Mouse (Mus musculus) E14TG2a.4 (cell line): ENCODE results near the gene Inka1.

ENCODE experiments used
- CTCF ChIP-seq: conservative IDR thresholded peaks from 2 replicates; pipeline ENCODE4 v1.5.1; 2014; ENCODE audit warnings: low read length
- NANOG ChIP-seq: IDR thresholded peaks from 2 replicates; pipeline ENCODE4 v1.6.1; 2014; ENCODE audit warnings: borderline replicate concordance, low read length, mixed read lengths
- POU5F1 ChIP-seq: IDR thresholded peaks from 2 replicates; pipeline ENCODE4 v1.6.1; 2014; ENCODE audit warnings: low read length, borderline replicate concordance

- TF ChIP-seq CTCF (no peak), POU5F1 (no peak), NANOG (no peak)
Observed at GRCm38 (mm10) chr9:107935374-107935773, 50.3 kb downstream of the Inka1 start, which contains the start of gene Camkv.
